Mouse (Mus musculus): ENCODE data around the gene Aars2. TPM values are rescaled to one million over a fixed set of nuclear protein-coding genes. Genes with fewer than 3 reads are reported as not detected.

Gene Aars2
- polyA plus RNA-seq, 1 experiment from 2014 or later, result 25.4 TPM

- Histone ChIP-seq H3K4me1 (peaks cover 12% of the 10 kb centered on the region), H3K9ac (peak within 1 kb of the TSS; percentile 51), H3K27me3 (replicated peaks) (peaks cover 6% of the 10 kb centered on the region), H3K27ac (no peak within 1 kb of the TSS), H3K4me3 (peak within 1 kb of the TSS; percentile 33), H3K4me2 (replicated peaks) (peak within 1 kb of the TSS; percentile 77), H3K9me3 (no peaks in the 10 kb centered on the region), H3K36me3 (peaks cover 27% of the 10 kb centered on the region)
- under 1% methylated on average over 21 of the region's 21 CpGs for WGBS
- ATAC-seq (ENCODE audit: low FRiP score, low read depth), result peak; percentile 88
These were observed 16.6 kb downstream of the Aars2 start, which contains the start of gene Tcte1 for GRCm38 (mm10) chr17:45523263-45523662. Tcte1 (plus strand) TSS chr17:45523434.

DNA sequence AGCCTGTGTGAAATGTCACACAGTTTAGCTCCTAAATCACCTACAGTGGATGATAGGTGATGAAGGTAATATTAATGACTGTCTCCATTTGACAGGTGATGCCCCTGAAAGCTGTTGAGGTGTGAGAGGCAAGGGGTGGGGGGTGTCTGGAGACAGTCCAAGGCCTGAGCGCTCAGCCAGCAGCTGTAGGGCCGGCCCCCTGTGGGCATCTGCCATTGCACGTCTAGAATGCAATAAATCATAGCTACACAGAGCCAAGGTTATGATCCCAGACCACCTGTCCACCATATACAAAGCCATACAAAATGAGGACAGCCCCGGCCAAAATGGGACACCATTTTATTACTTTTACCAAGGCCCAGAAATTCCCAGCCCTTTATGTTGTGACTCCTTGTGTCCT is 18.3 kb downstream of the Aars2 start:
- Histone ChIP-seq H3K4me1 (peaks cover 12% of the 10 kb centered on the region), H3K27me3 (replicated peaks) (peaks cover 10% of the 10 kb centered on the region), H3K27ac (no peak overlapping the region), H3K9ac (no peak overlapping the region), H3K4me2 (replicated peaks) (no peak overlapping the region), H3K4me3 (no peak overlapping the region), H3K9me3 (no peaks in the 10 kb centered on the region), H3K36me3 (peaks cover 11% of the 10 kb centered on the region)
- ATAC-seq (ENCODE audit: low FRiP score, low read depth), result no peak
- 39% methylated on average over 4 of the region's 4 CpGs for WGBS

DNA sequence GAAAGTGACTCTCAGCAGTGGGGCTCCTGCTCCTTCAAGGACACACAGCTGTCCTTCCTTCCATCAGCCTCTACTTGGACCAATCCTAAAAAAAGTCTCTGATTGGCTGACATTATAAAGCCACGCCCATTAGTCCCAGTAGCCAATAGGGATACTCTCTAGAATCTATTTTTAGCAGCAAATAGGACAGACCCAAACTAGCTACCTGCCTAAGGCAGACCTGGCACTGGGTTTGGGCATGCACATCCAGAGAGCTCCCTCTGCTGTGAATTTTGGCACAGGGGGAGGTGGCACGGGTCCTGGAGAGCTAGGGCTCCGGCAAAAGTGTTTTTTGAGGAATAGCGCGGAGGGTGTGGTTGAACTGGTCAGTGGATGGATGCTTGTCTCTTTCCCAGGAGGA is 19.9 kb downstream of the Aars2 start:
- ATAC-seq (ENCODE audit: low FRiP score, low read depth), result no peak
- 22% methylated on average over 5 of the region's 5 CpGs for WGBS
- Histone ChIP-seq H3K36me3 (no peaks in the 10 kb centered on the region), H3K27ac (no peak overlapping the region), H3K27me3 (replicated peaks) (peaks cover 15% of the 10 kb centered on the region), H3K9me3 (no peaks in the 10 kb centered on the region), H3K9ac (no peak overlapping the region), H3K4me2 (replicated peaks) (no peak overlapping the region), H3K4me1 (peaks cover 12% of the 10 kb centered on the region), H3K4me3 (no peak overlapping the region)

DNA sequence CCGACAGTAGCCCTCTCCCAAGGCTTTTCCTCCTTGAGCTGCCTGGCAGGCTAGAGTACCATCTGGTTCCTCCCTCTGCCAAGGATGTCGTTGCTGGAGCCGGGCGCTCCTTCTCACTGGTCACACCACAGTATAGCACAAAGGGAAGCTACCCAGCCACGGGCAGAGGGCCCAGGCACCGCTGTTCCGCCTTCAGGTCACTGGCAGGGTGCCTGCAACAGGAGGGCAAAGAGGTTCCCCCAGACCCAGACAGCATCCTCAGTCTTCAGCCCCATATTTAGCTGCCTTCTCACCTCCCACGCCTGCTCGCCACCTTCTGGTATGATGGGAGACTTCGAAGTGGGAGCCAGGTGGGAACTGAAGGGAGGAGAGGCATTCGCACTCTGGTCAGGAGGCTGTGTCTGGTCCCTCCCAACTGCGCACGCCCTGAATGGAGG is 23.7 kb downstream of the Aars2 start:
- ATAC-seq (ENCODE audit: low FRiP score, low read depth), result no peak
- no peak overlapping the region for H3K27ac ChIP-seq
- WGBS, result 48% methylated on average over 13 of the region's 13 CpGs

DNA sequence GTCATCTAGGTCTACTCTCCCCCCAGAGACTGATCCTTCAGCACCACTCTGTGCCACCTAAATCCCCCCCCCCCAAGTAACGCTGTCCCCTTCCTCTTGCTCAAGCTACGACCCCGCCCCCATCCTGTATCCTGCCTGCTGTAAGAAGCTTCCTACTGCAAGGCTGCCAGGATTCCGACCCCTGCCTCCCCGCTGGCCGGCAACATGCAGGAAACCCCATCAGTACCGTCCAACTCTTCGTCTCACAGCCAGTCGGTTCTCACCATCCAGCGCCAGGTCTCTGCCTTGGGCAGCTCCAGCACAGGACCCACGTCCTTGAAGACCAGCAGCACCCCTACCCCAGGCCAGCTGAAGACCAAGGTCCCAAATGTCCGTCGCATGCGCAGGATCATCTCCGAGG is 26.3 kb downstream of the Aars2 start:
- no peaks in the 10 kb centered on the region for H3K9me3 ChIP-seq
- no peak overlapping the region for H3K27ac ChIP-seq
- no peak overlapping the region for H3K4me2 ChIP-seq (replicated peaks)
- H3K27me3 ChIP-seq (replicated peaks), result peaks cover 43% of the 10 kb centered on the region
- 58% methylated on average over 15 of the region's 15 CpGs for WGBS
- no peak overlapping the region for H3K4me3 ChIP-seq
- H3K36me3 ChIP-seq, result no peaks in the 10 kb centered on the region
- ATAC-seq (ENCODE audit: low FRiP score, low read depth), result no peak
- H3K4me1 ChIP-seq, result no peaks in the 10 kb centered on the region
- no peak overlapping the region for H3K9ac ChIP-seq

More for the DNA sequence above, 23.7 kb downstream of the Aars2 start:
- no peaks in the 10 kb centered on the region for H3K9me3 ChIP-seq
- H3K4me3 ChIP-seq, result no peak overlapping the region
- H3K4me2 ChIP-seq (replicated peaks), result no peak overlapping the region
- H3K9ac ChIP-seq, result no peak overlapping the region
- no peaks in the 10 kb centered on the region for H3K4me1 ChIP-seq
- no peaks in the 10 kb centered on the region for H3K36me3 ChIP-seq
- peaks cover 38% of the 10 kb centered on the region for H3K27me3 ChIP-seq (replicated peaks)

DNA sequence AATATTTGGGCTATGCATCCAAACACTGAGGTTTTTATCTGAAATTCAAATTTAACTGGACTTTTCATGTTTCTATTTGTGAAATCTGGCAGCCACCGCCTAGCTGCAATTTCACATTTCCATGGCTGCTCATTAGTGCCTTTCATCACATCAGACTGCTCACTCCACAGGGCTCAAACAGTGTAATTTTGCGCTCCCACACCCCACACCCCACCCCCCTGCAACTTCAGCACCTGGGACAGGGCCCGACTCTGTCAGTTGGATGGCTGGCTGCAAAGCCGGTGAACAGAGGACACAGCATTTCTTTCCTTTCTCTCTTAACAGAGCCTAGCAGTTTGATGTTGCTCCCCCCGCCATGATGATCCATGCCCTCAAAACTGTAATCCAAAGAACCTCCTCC is 29.6 kb downstream of the Aars2 start:
- H3K27ac ChIP-seq, result no peak overlapping the region
- WGBS, result 16% methylated on average over 5 of the region's 5 CpGs
- H3K9me3 ChIP-seq, result no peaks in the 10 kb centered on the region
- no peak for ATAC-seq (ENCODE audit: low FRiP score, low read depth)
- H3K4me1 ChIP-seq, result no peaks in the 10 kb centered on the region
- H3K4me3 ChIP-seq, result no peak overlapping the region
- H3K9ac ChIP-seq, result no peak overlapping the region
- H3K36me3 ChIP-seq, result no peaks in the 10 kb centered on the region
- peaks cover 43% of the 10 kb centered on the region for H3K27me3 ChIP-seq (replicated peaks)
- H3K4me2 ChIP-seq (replicated peaks), result no peak overlapping the region

GRCm38 (mm10) chr17:45538394-45538793 is 31.8 kb downstream of the Aars2 start:
- WGBS, result 67% methylated on average over 4 of the region's 4 CpGs
- no peak overlapping the region for H3K27ac ChIP-seq
- no peak for ATAC-seq (ENCODE audit: low FRiP score, low read depth)
- H3K9ac ChIP-seq, result no peak overlapping the region
- H3K36me3 ChIP-seq, result no peaks in the 10 kb centered on the region
- no peak overlapping the region for H3K4me2 ChIP-seq (replicated peaks)
- peaks cover 53% of the 10 kb centered on the region for H3K27me3 ChIP-seq (replicated peaks)
- no peaks in the 10 kb centered on the region for H3K9me3 ChIP-seq
- H3K4me1 ChIP-seq, result peaks cover 1% of the 10 kb centered on the region; the same call in 1 of the 2 replicates
- no peak overlapping the region for H3K4me3 ChIP-seq

DNA sequence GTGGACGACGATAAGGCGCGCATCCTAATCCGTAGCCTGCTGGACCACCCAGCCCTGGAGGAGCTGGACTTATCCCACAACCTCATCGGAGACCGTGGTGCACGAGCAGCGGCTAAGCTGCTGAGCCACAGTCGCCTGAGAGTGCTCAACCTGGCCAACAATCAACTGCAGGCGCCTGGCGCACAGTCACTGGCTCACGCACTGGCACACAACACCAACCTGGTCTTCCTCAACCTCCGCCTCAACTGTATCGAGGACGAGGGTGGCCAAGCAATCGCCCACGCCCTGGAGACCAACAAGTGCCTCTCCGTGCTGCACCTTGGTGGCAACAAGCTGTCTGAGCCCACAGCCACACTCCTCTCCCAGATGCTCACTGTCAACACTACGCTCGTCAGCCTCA is 33.0 kb downstream of the Aars2 start:
- Histone ChIP-seq H3K27me3 (replicated peaks) (peaks cover 55% of the 10 kb centered on the region), H3K4me1 (peaks cover 14% of the 10 kb centered on the region), H3K9me3 (no peaks in the 10 kb centered on the region), H3K4me3 (no peak overlapping the region), H3K4me2 (replicated peaks) (no peak overlapping the region), H3K9ac (no peak overlapping the region), H3K27ac (no peak overlapping the region), H3K36me3 (peaks cover 2% of the 10 kb centered on the region; the same call in 1 of the 2 replicates)
- 81% methylated on average over 21 of the region's 21 CpGs for WGBS
- ATAC-seq (ENCODE audit: low FRiP score, low read depth), result no peak

DNA sequence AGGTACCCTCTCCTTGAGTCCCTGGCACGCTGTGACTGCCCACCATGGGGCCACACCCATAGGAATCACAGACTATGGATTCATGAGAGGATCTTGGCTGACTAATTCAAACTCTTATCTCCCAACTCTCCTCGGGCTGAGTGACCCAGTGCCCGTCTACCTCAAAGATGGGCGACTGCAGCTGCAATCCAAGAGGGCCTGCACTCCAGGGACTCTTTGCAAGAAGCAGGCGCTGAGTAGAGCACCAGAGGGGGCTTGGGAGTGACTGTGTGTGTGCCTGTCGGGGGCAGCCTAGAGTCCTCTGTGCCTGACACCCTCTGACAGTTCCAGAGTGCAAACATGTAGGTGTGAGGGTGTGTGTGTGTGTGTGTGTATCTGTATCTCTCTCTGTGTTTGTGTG is 35.5 kb downstream of the Aars2 start:
- Histone ChIP-seq H3K4me1 (peaks cover 26% of the 10 kb centered on the region), H3K9me3 (no peaks in the 10 kb centered on the region), H3K4me3 (no peak overlapping the region), H3K27ac (no peak overlapping the region), H3K9ac (no peak overlapping the region), H3K27me3 (replicated peaks) (peaks cover 62% of the 10 kb centered on the region), H3K36me3 (peaks cover 19% of the 10 kb centered on the region), H3K4me2 (replicated peaks) (no peak overlapping the region)
- 48% methylated on average over 6 of the region's 6 CpGs for whole genome bisulfite sequencing
- no peak for ATAC-seq (ENCODE audit: low FRiP score, low read depth)

DNA sequence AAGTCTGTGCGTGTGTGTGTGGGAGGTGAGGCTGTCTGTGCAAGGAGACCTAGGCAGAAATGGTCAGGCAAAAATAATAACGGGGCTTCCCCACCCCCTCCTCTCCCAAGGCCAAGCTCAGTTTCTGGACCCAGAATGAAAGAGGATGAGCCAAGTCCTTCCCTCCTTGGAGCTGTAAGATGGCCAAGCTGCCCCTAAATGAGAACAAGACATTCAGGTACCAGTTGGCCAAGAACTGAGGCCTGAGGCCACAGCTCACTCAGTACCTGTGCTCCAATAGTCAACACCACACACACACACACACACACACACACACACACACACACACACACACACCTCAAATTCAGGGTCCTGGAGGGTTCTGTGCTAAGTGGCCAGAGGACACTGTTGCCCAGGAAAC is 36.1 kb downstream of the Aars2 start:
- Histone ChIP-seq H3K27ac (no peak overlapping the region), H3K27me3 (replicated peaks) (peaks cover 68% of the 10 kb centered on the region), H3K4me2 (replicated peaks) (no peak overlapping the region), H3K9me3 (no peaks in the 10 kb centered on the region), H3K36me3 (peaks cover 19% of the 10 kb centered on the region), H3K4me3 (no peak overlapping the region), H3K4me1 (peaks cover 26% of the 10 kb centered on the region), H3K9ac (no peak overlapping the region)
- 82% methylated on average over 2 of the region's 2 CpGs for WGBS
- ATAC-seq (ENCODE audit: low FRiP score, low read depth), result no peak

DNA sequence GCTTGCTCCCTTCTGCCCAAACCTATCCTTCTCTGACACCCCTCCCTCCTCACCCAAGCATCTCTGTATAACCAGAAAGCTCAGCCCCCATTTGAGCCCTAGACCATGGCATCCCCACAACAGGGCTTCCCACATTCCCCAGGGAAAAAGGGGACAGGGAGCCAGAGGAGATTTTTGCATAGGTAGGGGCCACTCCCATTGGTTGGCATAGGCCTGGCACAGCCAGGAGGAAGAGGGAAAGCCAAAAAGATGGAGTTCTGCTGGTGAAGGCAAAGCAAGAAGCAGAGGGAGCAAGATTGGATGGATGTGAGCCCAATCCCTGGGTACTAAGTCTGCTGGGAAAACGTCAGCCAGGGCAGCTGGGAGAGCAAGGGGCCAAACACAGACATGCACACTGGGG is 36.5 kb downstream of the Aars2 start:
- WGBS, result 28% methylated on average over 1 of the region's 1 CpGs
- H3K9ac ChIP-seq, result no peak overlapping the region
- H3K4me3 ChIP-seq, result no peak overlapping the region
- 0 out of 2 replicates have a peak overlapping the region, but pooled peaks have one; percentile 51 for H3K4me2 ChIP-seq (replicated peaks)
- no peak for ATAC-seq (ENCODE audit: low FRiP score, low read depth)
- H3K27ac ChIP-seq, result no peak overlapping the region
- peaks cover 19% of the 10 kb centered on the region for H3K36me3 ChIP-seq
- no peaks in the 10 kb centered on the region for H3K9me3 ChIP-seq
- peaks cover 28% of the 10 kb centered on the region for H3K4me1 ChIP-seq
- H3K27me3 ChIP-seq (replicated peaks), result peaks cover 72% of the 10 kb centered on the region

DNA sequence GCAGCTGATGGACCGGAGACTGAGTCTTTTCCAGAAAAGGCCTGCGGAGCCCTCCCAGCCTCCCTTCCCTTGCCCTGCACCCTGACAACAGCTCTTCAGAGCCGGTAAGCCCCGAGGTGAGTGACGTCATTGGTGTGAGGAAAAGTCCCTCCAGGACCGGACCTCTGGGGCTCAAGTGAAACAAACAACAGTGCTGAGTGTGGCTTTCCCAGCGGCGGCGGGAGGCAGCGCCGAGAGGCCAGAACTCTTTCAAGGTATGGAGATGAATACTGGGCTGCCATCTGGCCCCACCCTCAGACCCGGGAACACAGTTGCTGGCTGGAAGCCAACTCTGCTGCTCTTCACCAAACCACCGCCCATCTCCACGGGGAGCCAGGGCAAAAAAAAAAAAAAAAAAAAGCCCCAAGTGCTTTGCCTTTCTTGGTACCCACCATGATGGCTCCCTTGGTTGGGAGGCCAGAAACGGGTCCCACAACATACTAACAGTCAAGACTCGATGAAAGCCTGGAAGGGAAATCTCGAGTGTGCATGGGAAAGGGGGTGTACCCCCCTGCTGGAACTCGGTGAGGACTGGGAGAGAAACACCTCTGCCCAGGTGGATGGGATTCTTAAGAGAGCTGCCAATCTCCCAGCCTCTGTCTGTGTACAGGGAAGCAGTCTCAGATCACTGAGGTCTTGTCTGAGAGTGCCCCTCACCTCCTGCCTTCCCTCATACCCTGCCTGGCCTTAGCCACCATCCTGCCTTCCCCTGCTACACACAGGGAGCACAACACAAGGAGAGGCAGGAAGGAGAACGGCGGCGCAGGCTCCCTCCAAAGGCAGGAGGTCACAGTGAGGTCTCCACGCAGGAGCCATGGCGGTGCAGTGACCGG is 37.6 kb downstream of the Aars2 start:
- peaks cover 19% of the 10 kb centered on the region for H3K36me3 ChIP-seq
- H3K27me3 ChIP-seq (replicated peaks), result peaks cover 68% of the 10 kb centered on the region
- ATAC-seq (ENCODE audit: low FRiP score, low read depth), result 0 out of 2 replicates have a peak, but pooled peaks have one; percentile 10
- peaks cover 32% of the 10 kb centered on the region for H3K4me1 ChIP-seq
- 5% methylated on average over 24 of the region's 24 CpGs for WGBS
- H3K4me2 ChIP-seq (replicated peaks), result peak overlapping the region; percentile 51
- no peaks in the 10 kb centered on the region for H3K9me3 ChIP-seq
- H3K4me3 ChIP-seq, result no peak overlapping the region
- no peak overlapping the region for H3K27ac ChIP-seq
- peak overlapping the region; percentile 38; the same call in 1 of the 2 replicates for H3K9ac ChIP-seq

Measured in neural tube, embryonic 12.5 days (tissue).